Mouse (Mus musculus): ENCODE data around the gene Hormad2.
A peak's percentile ranks its signal among the peaks of the same experiment; 100 is the strongest.

- TF ChIP-seq POLR2A (IDR thresholded peaks at IDR 0.05; ENCODE audit: low read depth, low read length): no peak
- TF ChIP-seq CTCF (conservative IDR thresholded peaks at IDR 0.05 in 1 of 2, IDR thresholded peaks at IDR 0.05 in 1 of 2; ENCODE audit: low read depth in 2 of 2, low read length in 2 of 2): no peak
- TF ChIP-seq JUND (conservative IDR thresholded peaks at IDR 0.05; ENCODE audit: low read depth, low read length): no peak
- no peak for TF ChIP-seq CHD2 (IDR thresholded peaks at IDR 0.05; ENCODE audit: low read length)
- no peak for TF ChIP-seq MAX (IDR thresholded peaks at IDR 0.05; ENCODE audit: low read length)
- TF ChIP-seq NELFE (IDR thresholded peaks at IDR 0.05; ENCODE audit: low read depth, low read length): no peak
- TF ChIP-seq MAFK (IDR thresholded peaks at IDR 0.05; ENCODE audit: insufficient replicate concordance, low read length): no peak
- TF ChIP-seq ETS1 (conservative IDR thresholded peaks at IDR 0.05; ENCODE audit: low read depth, low read length): peak; percentile 89
- TF ChIP-seq POLR2AphosphoS2 (IDR thresholded peaks at IDR 0.05; ENCODE audit: low read depth, low read length): no peak
- TF ChIP-seq E2F4 (IDR thresholded peaks at IDR 0.05; ENCODE audit: insufficient replicate concordance, low read depth, low read length): no peak
- no peak for TF ChIP-seq HCFC1 (IDR thresholded peaks at IDR 0.05; ENCODE audit: low read depth, low read length)
- TF ChIP-seq EP300 (IDR thresholded peaks at IDR 0.05; ENCODE audit: low read length): peak; percentile 34; the same call in 1 of the 2 replicates
- no peak for TF ChIP-seq ZC3H11A (IDR thresholded peaks at IDR 0.05; ENCODE audit: low read depth, low read length)
- TF ChIP-seq NRF1 (IDR thresholded peaks at IDR 0.05; ENCODE audit: low read depth, low read length): no peak
Measured at GRCm38 (mm10) chr11:4297753-4298152, 143.2 kb downstream of the Hormad2 start.

All from CH12.LX (cell line).